Mouse (Mus musculus) testis, adult 2 months (tissue): ENCODE data around the gene Atad5. TPM values are rescaled to one million over a fixed set of nuclear protein-coding genes. Genes with fewer than 3 reads are reported as not detected.
"Not testable (repeated sequence)": the region's sequence is repeated elsewhere in the genome, so short reads cannot be mapped to it uniquely, and the experiment has no call there.

Source experiments
- H3K27ac ChIP-seq: fragments of 200-500 bp; 2 replicates; pipeline ENCODE4 v1.5.1; 2012; ENCODE audit warnings: low read depth, low read length; ENCODE audit not compliant: control insufficient read depth, insufficient read depth
- H3K27me3 ChIP-seq: fragments of 200-500 bp; 2 replicates; pipeline ENCODE4 v1.6.1; 2012; ENCODE audit warnings: mild to moderate bottlenecking, low read length, moderate library complexity; ENCODE audit not compliant: control insufficient read depth, insufficient read depth
- H3K36me3 ChIP-seq: fragments of 200-500 bp; 2 replicates; pipeline ENCODE4 v1.6.1; 2012; ENCODE audit warnings: mild to moderate bottlenecking, low read length; ENCODE audit not compliant: control insufficient read depth, insufficient read depth
- H3K4me1 ChIP-seq: fragments of 200-500 bp; 2 replicates; pipeline ENCODE4 v1.6.1; 2012; ENCODE audit warnings: low read length; ENCODE audit not compliant: control insufficient read depth, insufficient read depth
- H3K4me3 ChIP-seq: fragments of 200-500 bp; 2 replicates; pipeline ENCODE4 v1.5.1; 2012; ENCODE audit warnings: low read depth, mild to moderate bottlenecking, low read length, moderate library complexity, mixed read lengths; ENCODE audit not compliant: control insufficient read depth
- CTCF ChIP-seq: fragments of 200-500 bp; IDR thresholded peaks from 2 replicates; pipeline ENCODE4 v1.5.1; 2012; ENCODE audit warnings: low read depth, mild to moderate bottlenecking, inconsistent platforms, low read length, moderate library complexity; ENCODE audit not compliant: control insufficient read depth, insufficient read depth, insufficient replicate concordance
- POLR2A ChIP-seq: fragments of 200-500 bp; IDR thresholded peaks from 2 replicates; pipeline ENCODE4 v1.6.1; 2012; ENCODE audit warnings: low read depth, mild to moderate bottlenecking, inconsistent platforms, low read length, moderate library complexity; ENCODE audit not compliant: control insufficient read depth
- polyA plus RNA-seq: library from polyadenylated mRNA; depleted of rRNA; stranded (reverse); fragments of >200 nt; gene quantifications from 2 replicates; pipeline ENCODE4 v1.2.3, GENCODE M21; 2012

Gene Atad5
- polyA plus RNA-seq, 1 experiment: 1.2 TPM

DNA sequence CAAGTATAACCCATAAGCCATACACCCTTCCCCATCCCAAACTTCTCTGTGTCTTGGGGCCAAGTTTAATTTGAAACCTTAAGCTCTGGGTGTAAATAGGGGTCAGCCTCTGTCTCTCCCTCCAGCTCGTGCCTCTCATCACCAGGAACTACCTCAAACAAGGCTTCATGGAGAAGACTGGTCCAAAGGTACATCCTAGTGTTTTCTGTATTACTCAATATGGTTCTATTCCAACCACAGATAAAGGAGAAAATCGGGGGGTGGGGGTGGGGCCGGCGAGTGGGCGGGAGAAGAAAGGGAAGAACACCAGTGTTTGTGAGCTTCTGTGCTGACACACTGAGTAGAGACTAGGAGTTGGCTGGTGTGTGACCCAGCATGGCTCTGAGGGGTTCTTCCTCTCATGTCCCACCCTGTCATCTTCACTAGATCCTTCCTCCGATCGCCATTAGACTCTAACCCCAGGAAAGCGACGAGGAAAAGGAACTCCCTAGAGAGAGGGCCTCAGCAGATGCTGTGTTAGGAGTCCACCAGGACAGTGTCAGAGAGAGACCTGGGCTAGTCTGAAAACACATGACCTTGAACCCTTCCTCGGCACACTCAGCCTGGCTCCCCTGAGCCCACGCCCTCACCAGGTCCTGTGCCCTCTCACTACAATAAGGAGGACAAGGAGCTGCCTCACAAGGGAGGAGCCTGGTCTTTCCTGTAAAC, 84.9 kb downstream of the Atad5 start:
- TF ChIP-seq POLR2A (no peak), CTCF (no peak)
- Histone ChIP-seq H3K4me1 (peaks cover 7% of the 10 kb centered on the region), H3K4me3 (no peak overlapping the region), H3K27ac (no peak overlapping the region), H3K27me3 (no peaks in the 10 kb centered on the region), H3K36me3 (no peaks in the 10 kb centered on the region)

DNA sequence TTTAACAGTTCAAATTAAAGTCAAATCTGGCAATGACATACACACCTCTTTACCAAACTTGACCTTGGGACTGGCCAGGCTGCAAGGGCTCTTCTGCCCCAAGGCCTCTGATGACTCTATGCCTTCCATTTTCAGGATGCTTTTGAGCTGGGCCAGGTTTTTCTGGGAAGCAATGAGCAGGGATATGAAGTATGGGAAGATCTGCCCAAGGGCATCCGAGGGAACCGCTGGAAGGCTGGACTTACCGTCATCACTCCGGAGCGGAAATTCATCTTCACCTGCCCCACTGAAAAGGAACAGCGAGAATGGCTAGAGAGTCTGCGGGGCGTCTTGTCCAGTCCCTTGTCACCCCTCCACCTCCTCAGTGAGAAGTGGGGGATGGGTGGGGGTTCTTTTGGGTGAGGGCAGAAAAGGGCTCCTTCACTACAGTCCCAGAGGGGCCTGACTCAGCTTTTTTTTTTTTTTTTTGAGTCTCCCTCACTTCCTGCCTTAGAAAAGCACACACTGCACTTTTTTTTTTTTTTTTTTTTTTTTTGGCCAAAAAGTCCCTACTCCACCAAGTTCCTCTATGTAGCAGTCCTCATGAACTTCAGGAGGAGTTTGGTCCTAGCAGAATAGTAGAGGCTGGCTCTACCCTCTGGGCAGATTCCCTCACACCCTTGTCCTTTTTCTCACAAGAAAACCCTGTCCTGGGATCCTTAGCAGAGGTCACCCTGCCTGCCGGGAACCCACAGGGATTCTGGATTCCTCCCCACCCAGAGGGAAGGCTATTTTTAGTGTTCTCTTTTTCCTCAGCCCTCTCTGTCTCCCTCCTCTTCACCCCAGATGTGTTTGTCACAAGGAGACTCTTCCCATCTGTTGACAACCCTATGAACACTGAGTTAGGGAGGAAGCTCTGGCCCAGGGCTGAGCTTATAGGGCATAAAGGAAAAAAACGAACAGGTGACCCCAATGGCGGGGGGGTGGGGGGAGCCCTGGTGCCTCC, 88.0 kb downstream of the Atad5 start:
- no peak for TF ChIP-seq CTCF
- TF ChIP-seq POLR2A: no peak
- H3K27me3 ChIP-seq: no peaks in the 10 kb centered on the region
- peaks cover 7% of the 10 kb centered on the region for H3K4me1 ChIP-seq
- H3K36me3 ChIP-seq: no peaks in the 10 kb centered on the region
- H3K27ac ChIP-seq: peak overlapping the region; percentile 67
- no peak overlapping the region for H3K4me3 ChIP-seq

DNA sequence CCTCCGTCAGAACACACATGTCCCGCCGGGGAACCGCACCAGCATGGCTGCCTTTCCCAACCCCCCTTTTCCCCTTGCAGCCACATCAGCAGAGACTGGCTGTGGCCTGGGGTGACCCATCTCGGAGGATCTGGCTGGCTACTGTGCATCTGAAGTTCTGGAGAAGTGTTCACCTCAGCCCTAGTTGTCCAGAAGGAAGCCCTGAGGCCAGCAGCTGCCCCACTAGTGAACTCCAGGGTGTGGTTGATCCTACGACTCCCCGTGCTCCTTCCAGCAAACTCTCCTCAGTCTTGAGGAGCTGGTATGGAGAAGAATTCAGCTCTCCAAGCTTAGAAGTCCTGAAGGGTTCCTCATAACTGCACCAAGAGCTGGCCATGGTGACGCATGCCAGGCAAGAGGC, 89.1 kb downstream of the Atad5 start:
- no peaks in the 10 kb centered on the region for H3K27me3 ChIP-seq
- no peak overlapping the region for H3K4me3 ChIP-seq
- H3K27ac ChIP-seq: no peak overlapping the region; the same call in 1 of the 2 replicates

DNA sequence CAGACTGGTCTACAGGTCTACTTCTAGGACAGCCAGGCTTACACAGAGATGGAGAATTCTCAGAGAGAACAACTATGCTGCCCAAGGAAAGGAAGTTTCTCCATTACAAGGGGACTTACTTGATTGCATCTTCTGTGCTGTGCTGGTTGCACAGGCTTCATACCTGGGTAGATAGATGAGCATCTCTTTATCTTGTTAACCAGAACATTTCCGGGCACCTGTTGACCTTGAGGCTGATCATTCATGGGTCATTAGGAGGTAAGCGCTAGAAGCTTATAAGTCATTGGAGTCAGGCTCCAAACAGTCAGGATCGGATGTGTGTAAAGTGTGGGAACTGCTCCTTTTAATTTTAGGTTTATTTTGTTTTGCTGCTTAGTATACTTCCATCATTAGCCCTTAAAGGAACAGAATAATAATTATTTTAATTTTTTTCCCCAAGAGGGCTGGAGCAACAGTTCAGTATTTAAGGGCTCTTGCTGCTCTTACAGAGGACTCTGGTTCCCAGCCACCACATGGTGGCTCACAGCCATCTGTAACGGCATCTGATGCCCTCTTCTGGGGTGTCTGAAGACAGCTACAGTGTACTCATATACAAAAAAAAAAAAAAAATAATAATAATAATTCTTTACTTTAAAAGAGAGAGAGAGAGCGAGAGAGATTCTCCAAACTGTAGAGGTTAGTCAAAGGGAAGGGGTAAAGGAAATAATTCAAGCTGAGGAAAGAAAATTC, 92.0 kb downstream of the Atad5 start:
- H3K4me1 ChIP-seq: peaks cover 7% of the 10 kb centered on the region
- H3K36me3 ChIP-seq: no peaks in the 10 kb centered on the region
- TF ChIP-seq CTCF: no peak
- TF ChIP-seq POLR2A: no peak
- H3K27me3 ChIP-seq: no peaks in the 10 kb centered on the region
- no peak overlapping the region for H3K4me3 ChIP-seq
- peak overlapping the region; percentile 5; the same call in 1 of the 2 replicates for H3K27ac ChIP-seq

More for the DNA sequence above, 89.1 kb downstream of the Atad5 start:
- Histone ChIP-seq H3K36me3 (no peaks in the 10 kb centered on the region), H3K4me1 (peaks cover 7% of the 10 kb centered on the region)
- no peak for TF ChIP-seq POLR2A
- TF ChIP-seq CTCF: no peak

DNA sequence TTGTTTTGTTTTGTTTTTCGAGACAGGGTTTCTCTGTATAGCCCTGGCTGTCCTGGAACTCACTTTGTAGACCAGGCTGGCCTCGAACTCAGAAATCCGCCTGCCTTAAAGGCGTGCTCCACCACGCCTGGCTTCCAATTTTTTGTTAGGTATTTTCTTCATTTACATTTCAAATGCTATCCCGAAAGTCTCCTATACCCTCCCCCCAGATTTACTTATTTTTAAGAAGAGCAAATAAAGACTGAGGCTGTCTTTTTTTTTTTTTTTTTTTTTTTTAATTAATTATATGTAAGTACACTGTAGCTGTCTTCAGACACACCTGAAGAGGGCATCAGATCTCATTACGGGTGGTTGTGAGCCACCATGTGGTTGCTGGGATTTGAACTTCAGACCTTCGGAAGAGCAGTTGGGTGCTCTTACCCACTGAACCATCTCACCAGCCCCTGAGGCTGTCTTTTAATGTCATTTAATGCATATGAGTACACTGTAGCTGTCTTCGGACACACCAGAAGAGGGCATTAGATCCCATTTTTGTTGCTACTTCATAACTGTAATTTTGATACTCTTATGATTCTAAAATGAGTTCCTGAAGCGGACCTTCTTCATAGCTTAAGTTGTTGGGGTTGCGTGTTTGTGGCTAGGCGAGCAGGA, 94.0 kb downstream of the Atad5 start:
- H3K4me3 ChIP-seq: peak overlapping the region; percentile 89
- not testable (repeated sequence) for H3K27ac ChIP-seq, H3K4me1 ChIP-seq, H3K36me3 ChIP-seq, H3K27me3 ChIP-seq

DNA sequence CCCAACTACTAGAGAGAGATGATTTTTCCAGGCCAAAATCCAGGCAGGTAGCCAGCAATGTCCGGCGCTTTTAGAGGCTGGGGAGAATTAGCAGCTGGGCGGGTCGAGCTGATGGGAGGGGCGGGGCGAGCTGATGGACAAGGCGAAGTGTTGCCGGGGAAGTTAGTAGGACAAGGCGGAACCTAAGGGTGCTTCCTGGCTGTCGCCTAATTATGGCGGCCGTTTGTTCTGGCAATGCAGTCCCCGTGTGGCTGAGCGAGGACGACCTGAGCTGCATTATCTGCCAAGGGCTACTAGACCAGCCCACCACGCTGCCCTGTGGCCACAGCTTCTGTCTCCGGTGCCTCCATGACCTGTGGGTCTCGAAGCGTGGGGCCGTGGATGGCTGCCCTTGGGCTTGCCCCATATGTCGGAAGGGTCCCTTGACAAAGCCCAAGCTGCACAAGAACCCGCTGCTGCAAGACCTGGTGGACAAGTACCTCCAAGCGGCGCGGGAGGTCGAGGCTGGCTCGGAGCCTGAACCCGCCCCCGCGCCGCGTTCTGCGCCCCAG, 94.6 kb downstream of the Atad5 start, which contains the start of gene Rnf135:
TSS of gene Rnf135 (plus strand) at position 147 of the 551 bp plus-strand sequence.
- Histone ChIP-seq H3K36me3 (no peaks in the 10 kb centered on the region), H3K4me3 (peak within 1 kb of the TSS; percentile 89), H3K4me1 (no peaks in the 10 kb centered on the region; the same call in 1 of the 2 replicates), H3K27ac (peak within 1 kb of the TSS; percentile 86), H3K27me3 (no peaks in the 10 kb centered on the region)
- TF ChIP-seq POLR2A (peak; percentile 69), CTCF (no peak)
